Mouse (Mus musculus) liver, embryonic 14.5 days (tissue): ENCODE data around the gene Rpl41. TPM values are rescaled to one million over a fixed set of nuclear protein-coding genes. Genes with fewer than 3 reads are reported as not detected.

ENCODE experiments used
- ATAC-seq: fragments of 200-750 bp; cut with Nextera tagmentation; 2 replicates; pipeline ENCODE4 v1.8.0; 2017; ENCODE audit warnings: moderate number of reproducible peaks, mild to moderate bottlenecking, moderate library complexity; ENCODE audit not compliant: insufficient read depth
- DNase-seq, 3 experiments: peaks; one replicate each; pipeline ENCODE4 v3.0.0-alpha.2; 2012 to 2013; ENCODE audit warnings: low read depth in 3 of 3, low spot score in 3 of 3
- H3K27ac ChIP-seq: fragments of 300-500 bp; sonication (generic); 2 replicates; pipeline ENCODE4 v1.5.1; 2014; ENCODE audit warnings: moderate library complexity, mild to moderate bottlenecking, control low read depth, inconsistent platforms
- H3K27me3 ChIP-seq: fragments of 300-500 bp; sonication (generic); 2 replicates; pipeline ENCODE4 v1.6.1; 2014; ENCODE audit warnings: mild to moderate bottlenecking, low read length, moderate library complexity; ENCODE audit not compliant: control insufficient read depth, insufficient read depth
- H3K36me3 ChIP-seq: fragments of 300-500 bp; sonication (generic); replicated peaks from 2 replicates; pipeline ENCODE4 v1.6.1; 2014; ENCODE audit warnings: low read depth; ENCODE audit not compliant: control insufficient read depth, insufficient read depth
- H3K4me1 ChIP-seq, 2 experiments: fragments of 200-500 bp in 1 of 2; fragments of 300-500 bp in 1 of 2; sonication (generic) in 1 of 2; replicated peaks; 2 replicates each; pipeline ENCODE4 v1.6.1; 2012 to 2014; ENCODE audit warnings: antibody characterized with exemption in 1 of 2, inconsistent platforms in 1 of 2, low read length in 1 of 2; ENCODE audit not compliant: control insufficient read depth in 2 of 2, insufficient read depth in 2 of 2
- H3K4me2 ChIP-seq: fragments of 300-500 bp; sonication (generic); 2 replicates; pipeline ENCODE4 v1.6.1; 2014; ENCODE audit warnings: low read depth, mild to moderate bottlenecking, control low read depth, moderate library complexity
- H3K4me3 ChIP-seq, 2 experiments: fragments of 200-500 bp in 1 of 2; fragments of 300-500 bp in 1 of 2; sonication (generic) in 1 of 2; 2 replicates each; pipeline ENCODE4 v1.5.1; 2012 to 2014; ENCODE audit warnings: low read depth in 2 of 2, low read length in 2 of 2, mild to moderate bottlenecking in 2 of 2, control low read depth in 1 of 2, inconsistent platforms in 1 of 2, moderate library complexity in 1 of 2; ENCODE audit not compliant: insufficient read depth in 1 of 2
- H3K9ac ChIP-seq: fragments of 300-500 bp; sonication (generic); replicated peaks from 2 replicates; pipeline ENCODE4 v1.6.1; 2014; ENCODE audit warnings: mild to moderate bottlenecking, control low read depth, moderate library complexity
- H3K9me3 ChIP-seq: fragments of 300-500 bp; sonication (generic); 2 replicates; pipeline ENCODE4 v1.6.1; 2016; ENCODE audit warnings: low read length, mixed read lengths; ENCODE audit not compliant: control insufficient read depth
- CTCF ChIP-seq: IDR thresholded peaks from 2 replicates; pipeline ENCODE4 v1.5.1; 2016; ENCODE audit warnings: antibody characterized with exemption, low read depth, control low read depth
- EP300 ChIP-seq: IDR thresholded peaks from 2 replicates; pipeline ENCODE4 v1.6.1; 2016; ENCODE audit warnings: antibody characterized with exemption, low read depth
- WGBS: fragments of 180-500 bp; shearing (Covaris S2); extraction: QIAGEN DNeasy Blood & Tissue Kit; methylation state at CpG from one replicate; pipeline ENCODE4 v1.1.7; 2014; ENCODE audit not compliant: insufficient replicate concordance; 5-methylcytosine and 5-hydroxymethylcytosine counted together
- polyA plus RNA-seq, 2 experiments: library from polyadenylated mRNA; depleted of rRNA in 1 of 2; stranded (reverse) in 1 of 2; unstranded in 1 of 2; fragments of >200 nt; fragmentation: Nextera tagmentation in 1 of 2; extraction: Ambion mirVana in 1 of 2; gene quantifications; 2 replicates each; pipeline versions ENCODE4 v1.2.1 to v1.2.3; 2012 to 2014

Gene Rpl41
- polyA plus RNA-seq (2012; rRNA removed) (1,053 and 2,546 TPM in 2 replicates), polyA plus RNA-seq (2014; fragmentation: Nextera tagmentation; extraction: Ambion mirVana) (3,181 and 3,454 TPM in 2 replicates)

DNA sequence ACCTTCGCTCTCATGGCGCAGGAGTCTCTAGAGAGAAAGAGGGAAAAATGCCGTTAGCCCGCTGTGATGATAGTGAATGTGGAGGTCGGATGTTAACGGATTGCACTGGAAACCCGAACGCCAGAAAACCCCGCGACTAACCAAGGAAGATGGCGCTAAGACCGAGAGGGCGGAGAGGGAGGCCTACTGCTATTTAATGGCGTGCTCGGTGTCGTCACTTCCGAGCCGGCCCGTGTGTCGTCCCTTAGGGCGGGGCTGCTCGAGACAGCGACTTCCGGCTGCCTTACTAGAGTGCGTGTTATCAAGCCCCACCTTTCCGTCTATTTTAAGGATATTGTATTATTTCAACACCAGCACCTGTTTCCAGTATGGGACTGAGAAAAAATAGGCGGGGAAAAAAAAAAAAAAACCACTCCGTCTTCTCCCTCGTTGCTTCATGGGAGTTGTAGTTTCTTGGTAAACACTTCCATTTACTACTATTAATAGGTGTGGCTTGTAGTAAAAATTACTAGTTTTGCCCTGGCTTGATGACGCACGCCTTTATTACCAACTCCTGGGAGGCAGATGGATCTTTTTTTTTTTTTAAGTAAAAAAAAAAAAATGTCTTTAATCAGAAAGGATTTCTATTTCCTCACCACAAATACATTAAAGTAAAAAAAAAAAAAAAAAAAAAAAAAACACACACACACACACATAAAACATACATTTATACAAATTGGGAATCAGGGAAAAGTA lies at the start of gene Rpl41:
Gene Rpl41, minus strand, starts transcription at position 359 of the 735 bp plus-strand sequence.
- Histone ChIP-seq H3K4me2 (peak within 1 kb of the TSS; percentile 96), H3K36me3 (peaks cover 12% of the 10 kb centered on the region), H3K9ac (peak within 1 kb of the TSS; percentile 95), H3K27me3 (no peaks in the 10 kb centered on the region), H3K27ac (peak within 1 kb of the TSS; percentile 92), H3K4me3 (peak within 1 kb of the TSS; percentile 74 to 86), H3K9me3 (no peaks in the 10 kb centered on the region), H3K4me1 (peaks cover 0 to 11% of the 10 kb centered on the region in 2 experiments; a peak in 3 of 4 replicates)
- no peak for TF ChIP-seq CTCF
- peak; percentile 58; the same call in 1 of the 2 replicates for TF ChIP-seq EP300
- peak; percentile 92 to 95 (median 93) for DNase-seq
- peak; percentile 81 for ATAC-seq
- WGBS = under 1% methylated on average over 31 of the region's 31 CpGs

DNA sequence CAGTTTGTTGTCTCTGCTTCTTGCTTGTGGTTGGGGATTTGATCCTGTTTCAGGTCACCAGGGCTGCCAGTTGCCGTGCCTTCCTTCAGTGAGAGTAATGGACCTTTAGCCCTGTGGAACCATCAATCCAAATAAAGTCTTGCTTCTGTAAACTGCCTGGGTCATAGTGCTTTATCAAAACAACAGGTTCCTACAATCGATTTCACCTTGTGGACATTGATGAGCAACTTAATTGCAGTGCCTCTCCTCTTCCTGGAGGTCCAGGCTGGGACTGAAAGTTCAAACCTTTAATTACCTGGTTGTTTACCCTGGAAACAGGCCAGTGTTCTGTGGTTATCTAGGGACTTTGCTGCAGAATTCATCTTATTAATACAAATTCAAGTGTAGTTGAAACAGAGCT lies 49.4 kb upstream of the Rpl41 start:
- Histone ChIP-seq H3K9ac (no peak overlapping the region), H3K27me3 (no peaks in the 10 kb centered on the region), H3K27ac (no peak overlapping the region), H3K9me3 (no peaks in the 10 kb centered on the region), H3K4me3 (no peak overlapping the region), H3K4me1 (no peaks in the 10 kb centered on the region), H3K36me3 (no peaks in the 10 kb centered on the region), H3K4me2 (no peak overlapping the region)
- DNase-seq (no peak), ATAC-seq (no peak)
- TF ChIP-seq EP300 = no peak
- TF ChIP-seq CTCF = no peak
- 46% methylated on average over 2 of the region's 2 CpGs for WGBS

DNA sequence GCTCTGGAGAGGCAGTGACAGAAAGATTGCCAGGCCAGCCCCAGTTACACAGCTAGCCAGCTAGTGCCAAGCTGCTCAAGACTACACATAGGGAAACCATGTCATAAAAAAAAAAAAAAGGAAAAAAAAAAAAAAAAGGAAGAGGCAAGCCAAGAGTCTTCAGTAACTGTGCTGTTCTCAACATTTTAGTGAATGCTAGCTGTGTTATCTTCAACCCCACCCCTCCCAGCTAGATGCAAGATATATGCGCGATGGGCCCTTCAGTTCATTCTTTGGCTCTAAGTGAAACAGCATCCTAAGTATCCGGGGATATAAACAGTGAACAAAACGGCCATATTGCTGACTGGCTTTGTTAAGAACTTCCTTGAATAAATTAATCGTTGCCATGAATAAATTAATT lies 43.7 kb upstream of the Rpl41 start:
- 36% methylated on average over 5 of the region's 5 CpGs for whole genome bisulfite sequencing
- H3K27me3 ChIP-seq = peaks cover 30% of the 10 kb centered on the region

DNA sequence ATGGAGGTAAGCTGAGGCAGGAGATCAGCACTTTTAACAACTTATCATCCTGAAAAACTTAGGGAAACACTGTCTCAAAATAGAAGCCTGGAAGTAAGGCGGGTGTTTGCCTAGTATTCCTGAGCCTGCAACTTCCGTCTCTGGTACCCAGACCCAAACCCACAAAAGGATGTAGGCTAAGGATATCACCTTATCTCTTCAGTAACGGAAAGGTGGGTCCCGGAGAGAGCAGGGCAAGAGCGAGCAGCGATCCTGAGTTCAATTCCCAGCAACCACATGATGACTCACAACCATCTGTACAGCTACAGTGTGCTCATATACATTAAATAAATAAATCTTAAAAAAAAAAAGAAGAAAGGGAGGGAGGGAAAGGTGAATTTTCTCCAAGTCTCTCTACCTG lies 42.3 kb upstream of the Rpl41 start:
- Histone ChIP-seq H3K4me2 (no peak overlapping the region), H3K9me3 (no peaks in the 10 kb centered on the region), H3K4me1 (no peaks in the 10 kb centered on the region; a peak in 2 of 4 replicates), H3K27me3 (peaks cover 44% of the 10 kb centered on the region), H3K27ac (no peak overlapping the region), H3K9ac (no peak overlapping the region), H3K36me3 (no peaks in the 10 kb centered on the region), H3K4me3 (no peak overlapping the region)
- 33% methylated on average over 6 of the region's 6 CpGs for WGBS
- ATAC-seq (no peak), DNase-seq (no peak)
- TF ChIP-seq CTCF (no peak), EP300 (no peak)

More for the DNA sequence above, 43.7 kb upstream of the Rpl41 start:
- H3K27ac ChIP-seq = no peak overlapping the region
- H3K4me2 ChIP-seq = no peak overlapping the region
- ATAC-seq = no peak
- H3K36me3 ChIP-seq = no peaks in the 10 kb centered on the region
- H3K4me3 ChIP-seq = no peak overlapping the region
- no peak for DNase-seq
- no peak overlapping the region for H3K9ac ChIP-seq
- H3K9me3 ChIP-seq = no peaks in the 10 kb centered on the region
- H3K4me1 ChIP-seq = no peaks in the 10 kb centered on the region; a peak in 2 of 4 replicates
- TF ChIP-seq EP300 (no peak), CTCF (no peak)

DNA sequence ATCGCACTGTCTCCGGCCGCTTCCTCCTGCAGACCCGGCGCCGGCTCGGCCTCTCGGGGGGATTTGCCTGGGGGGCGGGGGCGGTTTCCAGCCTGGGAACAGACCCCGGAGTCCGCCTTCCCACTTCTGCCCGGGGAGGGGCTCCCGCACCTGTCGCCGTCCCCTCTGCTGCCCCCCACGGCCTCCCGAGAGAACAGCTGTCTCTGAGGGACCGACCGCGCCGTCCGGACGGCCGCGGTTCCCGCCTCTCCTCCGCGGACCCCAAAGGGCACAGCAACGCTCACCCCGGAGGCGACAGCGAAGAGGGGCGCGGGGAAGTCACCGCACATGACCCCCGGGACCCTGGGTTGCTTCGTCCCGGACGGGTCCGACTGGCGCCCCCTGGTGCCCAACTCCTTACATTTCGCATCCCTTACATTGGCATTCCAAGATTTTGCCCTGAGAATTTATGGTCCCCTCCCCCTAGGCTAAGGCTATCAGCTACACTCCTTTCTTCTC lies 41.1 kb upstream of the Rpl41 start:
- no peak overlapping the region for H3K9ac ChIP-seq
- TF ChIP-seq CTCF (peak; percentile 83), EP300 (no peak)
- ATAC-seq = 0 out of 2 replicates have a peak, but pooled peaks have one; percentile 9
- peak overlapping the region; percentile 54 to 58 for H3K4me3 ChIP-seq
- no peaks in the 10 kb centered on the region for H3K9me3 ChIP-seq
- no peaks in the 10 kb centered on the region; a peak in 2 of 4 replicates for H3K4me1 ChIP-seq
- DNase-seq = no peak
- no peak overlapping the region for H3K27ac ChIP-seq
- peaks cover 47% of the 10 kb centered on the region for H3K27me3 ChIP-seq
- H3K36me3 ChIP-seq = no peaks in the 10 kb centered on the region
- under 1% methylated on average over 43 of the region's 43 CpGs for WGBS
- peak overlapping the region; percentile 80 for H3K4me2 ChIP-seq
